Mouse (Mus musculus) spleen, adult 2 months (tissue): ENCODE measurements around the gene Cacna2d2. TPM values are rescaled to one million over a fixed set of nuclear protein-coding genes. Genes with fewer than 3 reads are reported as not detected.

ENCODE experiments used
- DNase-seq, 2 experiments: peaks; one replicate each; pipeline versions ENCODE4 v3.0.0 to v3.0.0-alpha.2; 2012 to 2021; ENCODE audit warnings: low spot score in 2 of 2, low read depth in 1 of 2
- H3K27ac ChIP-seq: fragments of 200-500 bp; 2 replicates; pipeline ENCODE4 v1.5.1; 2012; ENCODE audit warnings: low read length, inconsistent platforms; ENCODE audit not compliant: insufficient read depth
- H3K27me3 ChIP-seq: fragments of 200-500 bp; 2 replicates; pipeline ENCODE4 v1.6.1; 2012; ENCODE audit warnings: mild to moderate bottlenecking, moderate library complexity, low read length, inconsistent platforms; ENCODE audit not compliant: control insufficient read depth, insufficient read depth
- H3K36me3 ChIP-seq: fragments of 200-500 bp; 2 replicates; pipeline ENCODE4 v1.6.1; 2012; ENCODE audit warnings: mild to moderate bottlenecking, low read length, inconsistent platforms; ENCODE audit not compliant: control insufficient read depth, insufficient read depth
- H3K4me1 ChIP-seq: fragments of 200-500 bp; 2 replicates; pipeline ENCODE4 v1.6.1; 2011; ENCODE audit warnings: inconsistent platforms; ENCODE audit not compliant: control insufficient read depth, insufficient read depth, insufficient read length
- H3K4me3 ChIP-seq: fragments of 200-500 bp; 2 replicates; pipeline ENCODE4 v1.5.1; 2011; ENCODE audit warnings: mild to moderate bottlenecking, inconsistent platforms; ENCODE audit not compliant: insufficient read depth, insufficient read length; ENCODE audit errors: extremely low read depth
- CTCF ChIP-seq: fragments of 200-500 bp; IDR thresholded peaks from 2 replicates; pipeline ENCODE4 v1.5.1; 2011; ENCODE audit warnings: mild to moderate bottlenecking, inconsistent platforms; ENCODE audit not compliant: insufficient read depth, insufficient read length, insufficient replicate concordance; ENCODE audit errors: extremely low read depth
- POLR2A ChIP-seq: fragments of 200-500 bp; IDR thresholded peaks from 2 replicates; pipeline ENCODE4 v1.6.1; 2011; ENCODE audit warnings: low read depth, low read length, inconsistent platforms
- WGBS: fragments of 180-500 bp; shearing (Covaris S2); methylation state at CpG from one replicate; pipeline ENCODE4 v1.1.7; 2018; 5-methylcytosine and 5-hydroxymethylcytosine counted together
- polyA plus RNA-seq: library from polyadenylated mRNA; depleted of rRNA; stranded (reverse); fragments of >200 nt; gene quantifications from 2 replicates; pipeline ENCODE4 v1.2.3, GENCODE M21; 2012

The Cacna2d2 gene
- polyA plus RNA-seq, 1 experiment, result 1.6 TPM

GRCm38 (mm10) chr9:107493511-107493910 lies 94.1 kb downstream of the Cacna2d2 start:
- no peak for DNase-seq
- no peak for TF ChIP-seq POLR2A
- TF ChIP-seq CTCF, result no peak
- H3K4me3 ChIP-seq, result no peak overlapping the region
- 58% methylated on average over 1 of the region's 1 CpGs for WGBS
- H3K4me1 ChIP-seq, result no peaks in the 10 kb centered on the region
- H3K27me3 ChIP-seq, result no peaks in the 10 kb centered on the region
- H3K36me3 ChIP-seq, result no peaks in the 10 kb centered on the region
- H3K27ac ChIP-seq, result no peak overlapping the region

GRCm38 (mm10) chr9:107494238-107494637 lies 94.8 kb downstream of the Cacna2d2 start:
- WGBS, result 92% methylated on average over 12 of the region's 12 CpGs
- H3K27ac ChIP-seq, result no peak overlapping the region
- no peak overlapping the region for H3K4me3 ChIP-seq

GRCm38 (mm10) chr9:107496359-107496758 lies 96.9 kb downstream of the Cacna2d2 start:
- no peaks in the 10 kb centered on the region for H3K36me3 ChIP-seq
- WGBS, result 75% methylated on average over 3 of the region's 3 CpGs
- H3K27me3 ChIP-seq, result no peaks in the 10 kb centered on the region
- H3K27ac ChIP-seq, result no peak overlapping the region
- no peaks in the 10 kb centered on the region for H3K4me1 ChIP-seq
- TF ChIP-seq POLR2A, result no peak
- no peak for TF ChIP-seq CTCF
- no peak for DNase-seq
- no peak overlapping the region for H3K4me3 ChIP-seq

More at GRCm38 (mm10) chr9:107494238-107494637, 94.8 kb downstream of the Cacna2d2 start:
- Histone ChIP-seq H3K4me1 (no peaks in the 10 kb centered on the region), H3K36me3 (no peaks in the 10 kb centered on the region), H3K27me3 (no peaks in the 10 kb centered on the region)
- DNase-seq, result no peak
- no peak for TF ChIP-seq POLR2A
- TF ChIP-seq CTCF, result no peak

DNA sequence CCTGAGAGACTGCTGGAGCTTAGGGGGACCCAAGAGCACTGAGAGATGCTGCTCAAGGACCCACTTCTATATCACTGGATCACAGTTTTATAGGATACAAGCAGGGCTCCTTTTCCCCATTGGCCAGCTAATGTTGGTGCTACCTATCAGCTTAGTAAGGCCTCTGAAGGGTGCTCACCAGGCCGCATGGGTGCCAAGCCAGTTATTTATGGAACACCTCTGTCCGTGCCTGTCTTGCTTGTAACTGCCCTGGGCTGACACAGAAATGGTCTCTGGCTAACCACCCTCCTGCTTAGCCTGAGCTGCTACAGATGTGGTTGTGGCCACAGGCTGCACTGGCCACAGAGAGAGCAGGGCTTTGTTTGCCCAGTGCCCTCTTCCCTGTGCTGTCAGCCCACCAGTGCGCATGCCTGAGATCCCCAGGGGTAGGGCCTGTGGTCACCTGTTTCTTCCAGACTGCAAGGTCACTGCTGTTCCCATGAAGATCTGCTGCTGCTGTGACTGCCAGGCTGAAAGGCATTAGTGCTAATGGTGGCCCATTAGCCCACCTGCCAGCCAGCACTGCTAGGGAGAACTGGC lies 101.4 kb downstream of the Cacna2d2 start:
- no peaks in the 10 kb centered on the region for H3K36me3 ChIP-seq
- TF ChIP-seq CTCF (no peak), POLR2A (no peak)
- no peak overlapping the region for H3K4me3 ChIP-seq
- no peak overlapping the region for H3K27ac ChIP-seq
- H3K27me3 ChIP-seq, result no peaks in the 10 kb centered on the region
- DNase-seq, result no peak
- 79% methylated on average over 3 of the region's 3 CpGs for WGBS
- H3K4me1 ChIP-seq, result no peaks in the 10 kb centered on the region

DNA sequence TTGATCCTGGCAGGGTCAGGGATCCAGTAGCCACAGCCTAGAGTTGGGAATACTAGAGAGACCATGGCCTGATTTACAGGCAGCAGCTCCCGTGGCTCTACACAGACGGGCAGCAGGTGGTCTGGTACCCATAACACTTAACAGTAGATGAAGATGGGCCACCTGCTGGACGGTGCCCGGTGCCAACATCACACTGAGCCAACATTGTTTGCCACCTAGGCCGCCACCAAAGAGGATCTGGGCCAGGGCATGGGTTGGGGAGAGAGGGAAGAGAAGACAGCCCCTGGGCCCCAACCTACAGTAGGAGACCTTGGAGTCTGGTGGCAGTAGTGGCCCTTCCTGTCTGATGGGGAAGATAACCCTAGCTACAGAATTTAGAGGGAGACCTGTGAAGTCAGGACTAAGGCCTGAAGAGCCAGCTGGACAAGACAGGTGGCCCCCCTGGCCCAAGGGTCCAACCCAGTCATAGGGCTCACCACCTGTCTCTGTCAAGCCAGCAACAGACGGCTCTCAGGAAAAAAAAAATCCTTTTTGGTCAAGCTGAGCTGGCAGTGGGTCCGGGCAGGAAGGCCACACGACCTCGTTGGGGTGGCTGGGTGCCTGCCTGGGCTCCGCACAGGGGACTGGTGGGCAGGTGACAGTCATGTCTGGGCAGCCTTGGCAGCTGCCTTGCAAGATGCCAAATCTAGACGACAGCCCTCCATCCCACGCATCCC lies 102.9 kb downstream of the Cacna2d2 start:
- DNase-seq, result no peak
- TF ChIP-seq CTCF, result no peak
- TF ChIP-seq POLR2A, result no peak
- Histone ChIP-seq H3K27me3 (no peaks in the 10 kb centered on the region), H3K27ac (no peak overlapping the region), H3K4me3 (no peak overlapping the region), H3K36me3 (no peaks in the 10 kb centered on the region), H3K4me1 (no peaks in the 10 kb centered on the region)
- WGBS, result 83% methylated on average over 12 of the region's 12 CpGs

DNA sequence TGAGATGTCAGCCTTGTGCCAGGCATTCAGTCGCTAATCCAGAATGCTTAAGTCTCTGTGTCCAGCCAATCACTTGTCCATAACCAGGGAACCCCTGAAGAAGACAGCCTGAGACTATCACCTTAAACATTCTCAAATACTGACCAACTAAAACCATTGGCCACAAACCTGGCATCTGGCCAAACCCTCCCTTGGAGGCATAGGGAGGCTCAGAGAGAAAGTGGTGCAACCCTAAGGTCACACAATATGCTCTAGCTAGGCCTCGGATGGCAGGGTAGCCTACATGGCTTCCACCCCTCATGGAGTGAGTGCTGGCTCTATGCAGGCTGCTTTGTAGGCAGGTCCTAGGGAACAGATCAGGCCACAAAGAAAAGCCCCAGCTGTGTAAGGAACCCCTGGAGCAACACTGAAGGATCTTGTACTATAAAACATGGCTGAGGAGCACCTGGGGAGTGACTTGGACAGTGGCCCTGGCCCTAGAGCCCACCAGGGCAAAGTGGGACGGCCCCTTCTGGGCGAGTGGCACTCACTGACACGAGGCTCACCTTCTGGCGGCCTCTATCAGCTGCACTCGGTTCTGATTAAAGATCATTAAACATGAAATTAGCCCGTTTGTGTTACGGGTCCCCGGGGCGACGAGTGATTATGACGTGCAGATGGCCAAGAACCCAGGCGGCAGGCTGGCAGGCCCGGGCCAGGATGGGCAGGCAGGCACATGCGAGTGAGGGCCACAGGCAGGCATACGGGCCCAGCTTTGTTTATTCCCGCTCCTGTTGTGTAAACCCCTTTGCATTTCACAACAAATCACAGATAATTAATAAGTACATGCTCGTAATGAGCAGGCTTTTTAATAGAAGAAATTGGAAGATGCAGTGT lies 105.5 kb downstream of the Cacna2d2 start:
- DNase-seq, result no peak
- Histone ChIP-seq H3K4me3 (no peak overlapping the region), H3K4me1 (no peaks in the 10 kb centered on the region), H3K27me3 (no peaks in the 10 kb centered on the region), H3K36me3 (no peaks in the 10 kb centered on the region), H3K27ac (no peak overlapping the region)
- TF ChIP-seq CTCF (no peak), POLR2A (no peak)
- 90% methylated on average over 19 of the region's 19 CpGs for WGBS
